Mouse (Mus musculus): ENCODE measurements at regions not wholly inside any gene's neighbourhood (a gene's known extent, or its start where the extent isn't known, plus 50 kb on each side); places are given as distances from the start of the nearest gene placed in this dataset.

- no peak overlapping the region for H3K9ac ChIP-seq
- WGBS: 26% methylated on average over 8 of the region's 8 CpGs
- no peaks in the 10 kb centered on the region for H3K36me3 ChIP-seq (ENCODE audit: poor library complexity, severe bottlenecking)
- ATAC-seq: peak; percentile 74
- no peak overlapping the region for H3K4me3 ChIP-seq
- H3K4me1 ChIP-seq: peaks cover 21% of the 10 kb centered on the region
- H3K4me2 ChIP-seq: peak overlapping the region; percentile 45
- peak overlapping the region; percentile 26; the same call in 1 of the 2 replicates for H3K27ac ChIP-seq
- no peaks in the 10 kb centered on the region for H3K27me3 ChIP-seq
- no peaks in the 10 kb centered on the region for H3K9me3 ChIP-seq (replicated peaks)
Observed at GRCm38 (mm10) chr7:121214181-121214580, 132.7 kb downstream of the Otoa start.

- Histone ChIP-seq H3K27ac (no peak overlapping the region), H3K4me2 (no peak overlapping the region), H3K4me3 (no peak overlapping the region), H3K9me3 (replicated peaks) (no peaks in the 10 kb centered on the region), H3K9ac (no peak overlapping the region), H3K27me3 (no peaks in the 10 kb centered on the region), H3K4me1 (peaks cover 21% of the 10 kb centered on the region), H3K36me3 (ENCODE audit: poor library complexity, severe bottlenecking) (no peaks in the 10 kb centered on the region)
- no peak for ATAC-seq
- 84% methylated on average over 3 of the region's 3 CpGs for WGBS
Observed at GRCm38 (mm10) chr7:121215032-121215431, 133.6 kb downstream of the Otoa start.

- WGBS: 76% methylated on average over 1 of the region's 1 CpGs
- no peak overlapping the region for H3K27ac ChIP-seq
- H3K4me1 ChIP-seq: peaks cover 21% of the 10 kb centered on the region
- no peak for ATAC-seq
- no peaks in the 10 kb centered on the region for H3K27me3 ChIP-seq
- H3K4me2 ChIP-seq: no peak overlapping the region
- no peak overlapping the region for H3K9ac ChIP-seq
- H3K36me3 ChIP-seq (ENCODE audit: poor library complexity, severe bottlenecking): no peaks in the 10 kb centered on the region
- no peaks in the 10 kb centered on the region for H3K9me3 ChIP-seq (replicated peaks)
- no peak overlapping the region for H3K4me3 ChIP-seq
Observed at GRCm38 (mm10) chr7:121215735-121216134, 134.3 kb downstream of the Otoa start.

GRCm38 (mm10) chr7:121218031-121218430, 136.6 kb downstream of the Otoa start:
- 87% methylated on average over 10 of the region's 10 CpGs for WGBS
- no peaks in the 10 kb centered on the region for H3K27me3 ChIP-seq
- no peak overlapping the region for H3K9ac ChIP-seq
- no peak overlapping the region for H3K27ac ChIP-seq
- no peak overlapping the region for H3K4me2 ChIP-seq
- H3K36me3 ChIP-seq (ENCODE audit: poor library complexity, severe bottlenecking): no peaks in the 10 kb centered on the region
- peaks cover 21% of the 10 kb centered on the region for H3K4me1 ChIP-seq
- H3K4me3 ChIP-seq: no peak overlapping the region
- no peaks in the 10 kb centered on the region for H3K9me3 ChIP-seq (replicated peaks)
- ATAC-seq: no peak

- H3K27ac ChIP-seq: no peak overlapping the region
- H3K4me3 ChIP-seq: no peak overlapping the region
- no peaks in the 10 kb centered on the region for H3K9me3 ChIP-seq (replicated peaks)
- H3K4me1 ChIP-seq: no peaks in the 10 kb centered on the region
- WGBS: 92% methylated on average over 7 of the region's 7 CpGs
- no peaks in the 10 kb centered on the region for H3K27me3 ChIP-seq
- H3K9ac ChIP-seq: no peak overlapping the region
- no peaks in the 10 kb centered on the region for H3K36me3 ChIP-seq (ENCODE audit: poor library complexity, severe bottlenecking)
- no peak overlapping the region for H3K4me2 ChIP-seq
- ATAC-seq: no peak
Observed at GRCm38 (mm10) chr7:121221158-121221557, 139.7 kb downstream of the Otoa start.

GRCm38 (mm10) chr7:121231881-121232280, 150.4 kb downstream of the Otoa start:
- no peak overlapping the region for H3K4me2 ChIP-seq
- no peak overlapping the region for H3K9ac ChIP-seq
- no peaks in the 10 kb centered on the region for H3K9me3 ChIP-seq (replicated peaks)
- H3K4me1 ChIP-seq: no peaks in the 10 kb centered on the region
- H3K36me3 ChIP-seq (ENCODE audit: poor library complexity, severe bottlenecking): no peaks in the 10 kb centered on the region
- WGBS: 79% methylated on average over 3 of the region's 3 CpGs
- H3K27ac ChIP-seq: no peak overlapping the region
- no peak for ATAC-seq
- H3K4me3 ChIP-seq: no peak overlapping the region
- no peaks in the 10 kb centered on the region for H3K27me3 ChIP-seq

- no peaks in the 10 kb centered on the region for H3K4me1 ChIP-seq
- ATAC-seq: no peak
- H3K27ac ChIP-seq: no peak overlapping the region
- H3K36me3 ChIP-seq (ENCODE audit: poor library complexity, severe bottlenecking): no peaks in the 10 kb centered on the region
- H3K4me2 ChIP-seq: no peak overlapping the region
- no peak overlapping the region for H3K9ac ChIP-seq
- no peaks in the 10 kb centered on the region for H3K9me3 ChIP-seq (replicated peaks)
- no peak overlapping the region for H3K4me3 ChIP-seq
- no peaks in the 10 kb centered on the region for H3K27me3 ChIP-seq
- WGBS: 83% methylated on average over 6 of the region's 6 CpGs
Observed at GRCm38 (mm10) chr7:121234831-121235230, 153.4 kb downstream of the Otoa start.

GRCm38 (mm10) chr7:121239731-121240130, 151.9 kb upstream of the Hs3st2 start:
- Histone ChIP-seq H3K4me2 (no peak overlapping the region), H3K27me3 (no peaks in the 10 kb centered on the region), H3K4me3 (no peak overlapping the region), H3K4me1 (no peaks in the 10 kb centered on the region), H3K27ac (no peak overlapping the region), H3K36me3 (ENCODE audit: poor library complexity, severe bottlenecking) (no peaks in the 10 kb centered on the region), H3K9me3 (replicated peaks) (no peaks in the 10 kb centered on the region), H3K9ac (no peak overlapping the region)
- ATAC-seq: no peak
- WGBS: 83% methylated on average over 6 of the region's 6 CpGs

- Histone ChIP-seq H3K36me3 (ENCODE audit: poor library complexity, severe bottlenecking) (no peaks in the 10 kb centered on the region), H3K9ac (no peak overlapping the region), H3K9me3 (replicated peaks) (no peaks in the 10 kb centered on the region), H3K4me1 (no peaks in the 10 kb centered on the region), H3K4me3 (no peak overlapping the region), H3K27ac (no peak overlapping the region), H3K27me3 (no peaks in the 10 kb centered on the region), H3K4me2 (no peak overlapping the region)
- 84% methylated on average over 6 of the region's 6 CpGs for WGBS
- ATAC-seq: no peak
Observed at GRCm38 (mm10) chr7:121247845-121248244, 143.8 kb upstream of the Hs3st2 start.

GRCm38 (mm10) chr7:121257466-121257865, 134.2 kb upstream of the Hs3st2 start:
- no peak for ATAC-seq
- Histone ChIP-seq H3K4me2 (no peak overlapping the region), H3K27ac (no peak overlapping the region), H3K4me3 (no peak overlapping the region), H3K36me3 (ENCODE audit: poor library complexity, severe bottlenecking) (no peaks in the 10 kb centered on the region), H3K27me3 (no peaks in the 10 kb centered on the region), H3K9ac (no peak overlapping the region), H3K4me1 (no peaks in the 10 kb centered on the region), H3K9me3 (replicated peaks) (no peaks in the 10 kb centered on the region)
- 83% methylated on average over 2 of the region's 2 CpGs for WGBS

GRCm38 (mm10) chr7:121258826-121259496, 132.7 kb upstream of the Hs3st2 start:
- ATAC-seq: no peak
- no peak overlapping the region for H3K27ac ChIP-seq
- no peak overlapping the region for H3K4me2 ChIP-seq
- no peaks in the 10 kb centered on the region for H3K9me3 ChIP-seq (replicated peaks)
- 49% methylated on average over 12 of the region's 12 CpGs for WGBS
- H3K4me3 ChIP-seq: no peak overlapping the region
- H3K27me3 ChIP-seq: no peaks in the 10 kb centered on the region
- H3K9ac ChIP-seq: no peak overlapping the region
- H3K36me3 ChIP-seq (ENCODE audit: poor library complexity, severe bottlenecking): no peaks in the 10 kb centered on the region
- no peaks in the 10 kb centered on the region for H3K4me1 ChIP-seq

GRCm38 (mm10) chr7:121259497-121260009, 132.1 kb upstream of the Hs3st2 start:
- H3K4me1 ChIP-seq: no peaks in the 10 kb centered on the region
- no peak overlapping the region for H3K27ac ChIP-seq
- ATAC-seq: no peak
- H3K4me3 ChIP-seq: no peak overlapping the region
- 95% methylated on average over 21 of the region's 21 CpGs for WGBS
- no peak overlapping the region for H3K4me2 ChIP-seq
- no peaks in the 10 kb centered on the region for H3K27me3 ChIP-seq
- H3K36me3 ChIP-seq (ENCODE audit: poor library complexity, severe bottlenecking): no peaks in the 10 kb centered on the region
- H3K9me3 ChIP-seq (replicated peaks): no peaks in the 10 kb centered on the region
- H3K9ac ChIP-seq: no peak overlapping the region

GRCm38 (mm10) chr7:121269358-121269757, 122.3 kb upstream of the Hs3st2 start:
- ATAC-seq: no peak
- Histone ChIP-seq H3K4me3 (no peak overlapping the region), H3K36me3 (ENCODE audit: poor library complexity, severe bottlenecking) (no peaks in the 10 kb centered on the region), H3K27me3 (no peaks in the 10 kb centered on the region), H3K9ac (no peak overlapping the region), H3K4me2 (no peak overlapping the region), H3K9me3 (replicated peaks) (no peaks in the 10 kb centered on the region), H3K27ac (no peak overlapping the region), H3K4me1 (no peaks in the 10 kb centered on the region)
- WGBS: 84% methylated on average over 2 of the region's 2 CpGs
